Comparison of ENCODE assay signal across 24 mouse cellular contexts in the genomic region with DNA sequence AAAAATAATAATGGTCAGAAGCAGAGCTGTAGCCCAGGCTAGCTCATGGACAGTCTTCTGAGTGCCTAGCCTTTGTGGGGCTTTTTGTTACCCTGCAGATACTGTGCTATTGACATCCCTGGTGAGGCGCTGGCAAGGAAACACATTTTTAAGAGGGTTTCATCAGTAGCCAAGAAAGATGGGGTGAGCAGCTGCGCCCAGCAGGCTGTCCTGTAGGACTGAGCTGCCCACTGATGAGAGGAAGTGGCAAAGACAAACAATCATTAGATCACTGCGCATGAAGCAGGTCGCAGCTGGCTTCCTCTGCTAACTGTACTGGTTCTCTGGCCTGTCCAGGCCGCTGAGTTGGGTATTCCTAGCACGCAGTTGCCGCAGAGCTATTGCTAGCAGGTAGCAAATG. TPM values are rescaled to one million over a fixed set of nuclear protein-coding genes. Genes with fewer than 3 reads are reported as not detected.
A peak's percentile ranks its signal among the peaks of the same experiment; 100 is the strongest.
DNase-seq lines count a peak whose midpoint lies in the region; ATAC-seq and TF ChIP-seq lines count a peak whose summit lies in the region.
"Had no signal": no experiment of that assay in that cellular context is flagged by ENCODE, and none has a peak within 500 bp of the region (broad histone marks: within the 10 kb centered on the region; RNA-seq: fewer than 3 reads in every experiment).

No protein-coding gene starts in this region.

- no peak overlapping the region for H3K4me2 ChIP-seq in forebrain, embryonic 14.5 days (ENCODE audit: low read length)
- 0 out of 2 replicates have a peak overlapping the region, but pooled peaks have one; percentile 1 for H3K4me2 ChIP-seq in intestine, embryonic 15.5 days (replicated peaks)
- no peak overlapping the region for H3K4me2 ChIP-seq in intestine, embryonic 16.5 days (ENCODE audit: low read depth, low read length)
- H3K4me2 ChIP-seq in liver, postnatal 0 days (ENCODE audit: low read depth, low read length): no peak overlapping the region
- H3K4me2 ChIP-seq: embryonic facial prominence, embryonic 15.5 days; liver, embryonic 11.5 days; lung, embryonic 15.5 days had no signal

- H3K9me3 ChIP-seq in forebrain, embryonic 14.5 days (replicated peaks; ENCODE audit: control insufficient read depth, low read length): no peaks in the 10 kb centered on the region
- H3K9me3 ChIP-seq in forebrain, embryonic 10.5 days: no peaks in the 10 kb centered on the region
- H3K9me3 ChIP-seq in intestine, embryonic 15.5 days: no peaks in the 10 kb centered on the region
- no peaks in the 10 kb centered on the region for H3K9me3 ChIP-seq in intestine, embryonic 16.5 days (ENCODE audit: control insufficient read depth, low read length)
- H3K9me3 ChIP-seq in liver, postnatal 0 days (ENCODE audit: low read length): no peaks in the 10 kb centered on the region
- H3K9me3 ChIP-seq: embryonic facial prominence, embryonic 15.5 days; lung, embryonic 15.5 days; midbrain, embryonic 10.5 days had no signal

- peaks cover 9% of the 10 kb centered on the region for H3K4me1 ChIP-seq in forebrain, embryonic 14.5 days (ENCODE audit: control insufficient read depth, insufficient read depth, low read length)
- H3K4me1 ChIP-seq in forebrain, embryonic 10.5 days: peaks cover 51% of the 10 kb centered on the region
- H3K4me1 ChIP-seq in intestine, embryonic 15.5 days (replicated peaks): peaks cover 8% of the 10 kb centered on the region
- H3K4me1 ChIP-seq in intestine, embryonic 16.5 days (ENCODE audit: control insufficient read depth, insufficient read depth, low read length): peaks cover 15% of the 10 kb centered on the region; the same call in 1 of the 2 replicates
- no peaks in the 10 kb centered on the region for H3K4me1 ChIP-seq in liver, postnatal 0 days (ENCODE audit: insufficient read depth)

- H3K27me3 ChIP-seq in forebrain, embryonic 14.5 days (replicated peaks; ENCODE audit: control insufficient read depth, insufficient read depth, low read length): no peaks in the 10 kb centered on the region
- 0 out of 2 replicates have a peak, but pooled peaks cover 5% of the 10 kb centered on the region for H3K27me3 ChIP-seq in forebrain, embryonic 10.5 days (ENCODE audit: poor library complexity, severe bottlenecking)
- H3K27me3 ChIP-seq in intestine, embryonic 15.5 days (replicated peaks): no peaks in the 10 kb centered on the region
- H3K27me3 ChIP-seq in intestine, embryonic 16.5 days (replicated peaks; ENCODE audit: control insufficient read depth, insufficient read depth, low read length): no peaks in the 10 kb centered on the region
- 0 out of 2 replicates have a peak, but pooled peaks cover 2% of the 10 kb centered on the region for H3K27me3 ChIP-seq in liver, postnatal 0 days (ENCODE audit: insufficient read depth, low read length)
- H3K27me3 ChIP-seq: embryonic facial prominence, embryonic 15.5 days had no signal

- 82% methylated on average over 7 of the region's 7 CpGs for WGBS in forebrain, embryonic 14.5 days
- 89% methylated on average over 7 of the region's 7 CpGs for WGBS in forebrain, embryonic 10.5 days
- WGBS in intestine, embryonic 15.5 days: 52% methylated on average over 7 of the region's 7 CpGs
- WGBS in intestine, embryonic 16.5 days: 41% methylated on average over 7 of the region's 7 CpGs
- WGBS in liver, postnatal 0 days (ENCODE audit: insufficient replicate concordance): 68% methylated on average over 7 of the region's 7 CpGs

- H3K36me3 ChIP-seq in forebrain, embryonic 14.5 days (ENCODE audit: control insufficient read depth, insufficient read depth, low read length): no peaks in the 10 kb centered on the region
- no peaks in the 10 kb centered on the region for H3K36me3 ChIP-seq in forebrain, embryonic 10.5 days (replicated peaks)
- no peaks in the 10 kb centered on the region for H3K36me3 ChIP-seq in intestine, embryonic 15.5 days
- no peaks in the 10 kb centered on the region for H3K36me3 ChIP-seq in intestine, embryonic 16.5 days (ENCODE audit: control insufficient read depth, insufficient read depth, low read length)
- no peaks in the 10 kb centered on the region for H3K36me3 ChIP-seq in liver, postnatal 0 days (replicated peaks; ENCODE audit: insufficient read depth, low read length)
- H3K36me3 ChIP-seq: lung, embryonic 15.5 days; midbrain, embryonic 10.5 days had no signal

- H3K27ac ChIP-seq in forebrain, embryonic 14.5 days (ENCODE audit: low read depth, low read length): no peak overlapping the region
- H3K27ac ChIP-seq in forebrain, embryonic 10.5 days: no peak overlapping the region
- peak overlapping the region; percentile 30; the same call in 1 of the 2 replicates for H3K27ac ChIP-seq in intestine, embryonic 15.5 days
- H3K27ac ChIP-seq in intestine, embryonic 16.5 days (ENCODE audit: low read length): no peak overlapping the region
- H3K27ac ChIP-seq in liver, postnatal 0 days (ENCODE audit: low read depth): no peak overlapping the region
- H3K27ac ChIP-seq: embryonic facial prominence, embryonic 15.5 days; heart, adult 2 months; kidney, postnatal 0 days; lung, embryonic 15.5 days; midbrain, embryonic 10.5 days; stomach, postnatal 0 days had no signal

- peak; percentile 18 for DNase-seq in forebrain, embryonic 14.5 days (ENCODE audit: low spot score)
- DNase-seq in forebrain, embryonic 10.5 days (ENCODE audit: extremely low spot score, low spot score): no peak
- peak; percentile 47 for DNase-seq in lung, postnatal 36 days
- DNase-seq in lung, postnatal 25 days (ENCODE audit: low spot score): no peak
- peak; percentile 50 for DNase-seq in brain, adult 2 months (ENCODE audit: low read depth, low spot score)
- no peak for DNase-seq in liver, postnatal 0 days
- DNase-seq: adrenal gland, postnatal 10 days; cerebellum, adult 11-12 months; cerebellum, postnatal 36 days; gastrocnemius, postnatal 25 days; heart, adult 2 months; heart, postnatal 36 days; kidney, adult 11 months; retina, postnatal 1 day had no signal

- TF ChIP-seq EP300 in liver, postnatal 0 days (IDR thresholded peaks at IDR 0.05; ENCODE audit: low read depth): no peak

- ATAC-seq in forebrain, embryonic 14.5 days: no peak
- peak; percentile 26; the same call in 1 of the 2 replicates for ATAC-seq in intestine, embryonic 15.5 days
- ATAC-seq in intestine, embryonic 16.5 days: no peak
- no peak for ATAC-seq in liver, postnatal 0 days
- ATAC-seq: activated CD4-positive, CD25-positive, alpha-beta regulatory T cell, adult 4 months; CD4-positive, CD25-positive, alpha-beta regulatory T cell, adult 4 months had no signal

- H3K4me3 ChIP-seq in forebrain, embryonic 14.5 days (ENCODE audit: low read depth, low read length): no peak overlapping the region
- H3K4me3 ChIP-seq in forebrain, embryonic 10.5 days: no peak overlapping the region
- no peak overlapping the region for H3K4me3 ChIP-seq in intestine, embryonic 15.5 days (replicated peaks)
- no peak overlapping the region for H3K4me3 ChIP-seq in intestine, embryonic 16.5 days (ENCODE audit: low read length)
- H3K4me3 ChIP-seq in liver, postnatal 0 days (ENCODE audit: low read depth, low read length): no peak overlapping the region
- H3K4me3 ChIP-seq: embryonic facial prominence, embryonic 15.5 days; heart, adult 2 months; lung, embryonic 15.5 days; midbrain, embryonic 10.5 days had no signal

- no peak for TF ChIP-seq CTCF in liver, postnatal 0 days (IDR thresholded peaks at IDR 0.05; ENCODE audit: low read depth)

- no peak overlapping the region for H3K9ac ChIP-seq in forebrain, embryonic 14.5 days (ENCODE audit: low read length)
- H3K9ac ChIP-seq in intestine, embryonic 15.5 days: no peak overlapping the region
- no peak overlapping the region for H3K9ac ChIP-seq in intestine, embryonic 16.5 days (ENCODE audit: low read depth, low read length)
- H3K9ac ChIP-seq in liver, postnatal 0 days (replicated peaks): no peak overlapping the region
- H3K9ac ChIP-seq: embryonic facial prominence, embryonic 15.5 days; lung, embryonic 15.5 days had no signal

RNA-seq across cellular contexts. Expression of gene Adora2b, which starts 14.8 kb away (rescaled TPM):
- polyA plus RNA-seq in forebrain, embryonic 14.5 days (2014; fragmentation: Nextera tagmentation; extraction: Ambion mirVana): 2.1 and 2.9 TPM in 2 replicates
- polyA plus RNA-seq in forebrain, embryonic 10.5 days (2016; fragmentation: Nextera tagmentation; extraction: Ambion mirVana): 4.6 and 5.0 TPM in 2 replicates
- polyA plus RNA-seq in intestine, embryonic 15.5 days (2015; fragmentation: Nextera tagmentation; extraction: Ambion mirVana): 6.9 and 7.0 TPM in 2 replicates
- polyA plus RNA-seq in intestine, embryonic 16.5 days (2015; fragmentation: Nextera tagmentation; extraction: Ambion mirVana): 9.7 and 14.0 TPM in 2 replicates
- polyA plus RNA-seq in liver, postnatal 0 days (2015; fragmentation: Nextera tagmentation; extraction: Ambion mirVana): 0.59 and 0.61 TPM in 2 replicates
- polyA plus RNA-seq: activated CD4-positive, CD25-positive, alpha-beta regulatory T cell, adult 4 months; CD4-positive, CD25-positive, alpha-beta regulatory T cell, adult 4 months had no signal

RNA-seq across cellular contexts. Expression of gene Zswim7, which starts 17.6 kb away (rescaled TPM):
- polyA plus RNA-seq in forebrain, embryonic 14.5 days (2014; fragmentation: Nextera tagmentation; extraction: Ambion mirVana): 9.1 and 14.8 TPM in 2 replicates
- 13.6 and 15.1 TPM in 2 replicates for polyA plus RNA-seq in forebrain, embryonic 10.5 days (2016; fragmentation: Nextera tagmentation; extraction: Ambion mirVana)
- 24.4 and 24.5 TPM in 2 replicates for polyA plus RNA-seq in intestine, embryonic 15.5 days (2015; fragmentation: Nextera tagmentation; extraction: Ambion mirVana)
- 26.1 and 28.0 TPM in 2 replicates for polyA plus RNA-seq in intestine, embryonic 16.5 days (2015; fragmentation: Nextera tagmentation; extraction: Ambion mirVana)
- polyA plus RNA-seq in liver, postnatal 0 days (2015; fragmentation: Nextera tagmentation; extraction: Ambion mirVana): 16.3 and 16.4 TPM in 2 replicates

RNA-seq across cellular contexts. Expression of gene Ttc19, which starts 17.7 kb away (rescaled TPM):
- 17.7 and 25.1 TPM in 2 replicates for polyA plus RNA-seq in forebrain, embryonic 14.5 days (2014; fragmentation: Nextera tagmentation; extraction: Ambion mirVana)
- 16.2 and 17.2 TPM in 2 replicates for polyA plus RNA-seq in forebrain, embryonic 10.5 days (2016; fragmentation: Nextera tagmentation; extraction: Ambion mirVana)
- 17.8 and 19.2 TPM in 2 replicates for polyA plus RNA-seq in intestine, embryonic 15.5 days (2015; fragmentation: Nextera tagmentation; extraction: Ambion mirVana)
- polyA plus RNA-seq in intestine, embryonic 16.5 days (2015; fragmentation: Nextera tagmentation; extraction: Ambion mirVana): 13.2 and 14.4 TPM in 2 replicates
- polyA plus RNA-seq in liver, postnatal 0 days (2015; fragmentation: Nextera tagmentation; extraction: Ambion mirVana): 4.8 and 4.9 TPM in 2 replicates

Comparison
In these comparisons a context has a peak if more than half of its experiments do, and no peak if none do; other contexts are left out.
1. DNase-seq: peak in forebrain, embryonic 14.5 days (single experiment), lung, postnatal 36 days (single experiment) and brain, adult 2 months (single experiment); none in forebrain, embryonic 10.5 days (single experiment), lung, postnatal 25 days (single experiment) and liver, postnatal 0 days (single experiment).